Mouse (Mus musculus): ENCODE data around the gene Lgi4.
A peak's percentile ranks its signal among the peaks of the same experiment; 100 is the strongest.

The Lgi4 gene

DNA sequence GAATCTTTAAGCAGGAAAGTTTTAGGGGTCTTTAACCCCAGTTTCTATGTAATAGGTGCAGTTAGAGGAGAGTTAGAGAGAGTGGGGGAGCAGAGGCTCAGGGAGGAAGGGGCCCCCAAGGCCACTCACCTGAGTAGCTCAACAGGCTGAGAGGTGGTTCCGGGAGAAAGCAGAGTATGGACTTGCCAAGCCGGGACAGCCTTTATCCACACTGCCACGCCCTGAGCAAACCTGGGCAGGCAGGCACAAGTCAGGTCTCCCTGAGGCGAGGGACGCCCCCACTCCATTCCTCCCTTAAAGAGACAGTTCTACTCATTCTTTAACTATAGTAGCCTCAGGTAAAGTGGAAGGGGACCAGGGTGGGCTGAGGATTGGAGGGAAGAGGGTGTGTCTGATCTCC is 17.4 kb downstream of the Lgi4 start, which contains the start of gene Fxyd3:
TSS of gene Fxyd3 (minus strand) at position 213 of the 400 bp plus-strand sequence.
- no peak for DNase-seq (ENCODE audit: inconsistent ontology term)

DNA sequence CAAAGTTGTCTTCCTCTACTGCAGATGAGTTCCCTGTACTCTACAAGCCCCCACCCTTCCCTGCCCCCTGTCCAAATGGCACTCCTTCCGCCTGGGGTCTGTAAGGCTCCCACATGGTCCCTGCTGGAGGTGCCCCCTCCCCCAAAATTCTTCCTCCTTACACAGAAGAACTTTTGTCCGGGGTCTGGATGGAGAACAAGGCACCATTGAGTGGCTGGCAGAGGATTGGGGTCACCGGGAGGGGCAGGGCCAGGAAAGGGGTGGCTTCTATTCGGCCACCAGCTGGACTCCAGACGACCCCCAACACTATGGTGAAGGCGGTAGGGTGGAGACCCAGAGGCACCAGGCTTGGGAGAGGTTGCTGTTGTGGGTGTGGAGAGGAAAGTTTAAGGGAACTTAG is 18.3 kb downstream of the Lgi4 start:
- DNase-seq (ENCODE audit: inconsistent ontology term) = peak; percentile 49

DNA sequence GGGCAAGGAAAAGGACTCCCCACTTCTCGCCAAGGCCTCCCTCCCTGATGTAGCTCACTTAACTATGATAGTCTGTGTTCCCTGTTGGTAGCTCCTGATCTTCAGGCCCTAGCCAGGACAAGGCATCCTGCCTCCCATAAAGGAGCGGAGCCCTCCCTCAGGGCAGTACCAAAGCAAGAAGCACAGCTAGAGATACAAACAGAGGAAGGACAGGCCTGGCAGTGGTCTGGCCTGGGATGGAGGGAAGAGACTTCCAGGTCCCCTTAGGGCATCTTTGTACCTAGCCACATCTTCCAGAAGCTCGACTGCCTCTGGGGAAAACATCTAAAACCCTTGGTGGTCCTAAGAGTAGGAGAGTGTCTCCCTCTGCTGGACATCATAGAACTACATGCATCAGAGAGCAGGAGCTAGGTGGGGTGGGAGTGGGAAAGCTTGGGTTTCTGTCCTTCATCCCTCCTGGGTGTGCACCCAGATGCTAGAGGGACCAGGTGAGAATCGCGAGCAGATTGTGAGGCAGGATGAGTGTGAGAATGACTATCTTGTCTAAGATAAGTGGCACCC is 18.8 kb downstream of the Lgi4 start:
- peak; percentile 51 for DNase-seq (ENCODE audit: inconsistent ontology term)

DNA sequence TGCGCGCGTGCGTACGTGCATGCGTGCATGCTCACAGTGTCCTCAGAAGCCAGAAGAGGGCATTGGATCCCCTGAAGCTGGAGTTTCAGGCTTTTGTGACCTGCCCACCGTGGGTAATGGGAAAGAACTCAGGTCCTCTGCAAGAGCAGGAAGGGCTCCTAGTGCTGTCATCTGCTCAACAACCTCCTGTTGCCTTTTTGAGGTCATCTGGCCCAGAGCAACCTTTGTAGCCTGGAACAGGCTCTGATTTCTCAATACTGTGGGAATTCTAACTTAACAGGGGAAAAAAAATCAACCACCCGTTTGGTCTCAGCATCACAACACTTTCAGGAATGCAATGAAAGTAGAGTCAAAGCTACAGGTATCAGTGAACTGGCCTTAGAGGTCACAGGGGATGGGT is 20.5 kb downstream of the Lgi4 start:
- DNase-seq (ENCODE audit: inconsistent ontology term) = no peak

DNA sequence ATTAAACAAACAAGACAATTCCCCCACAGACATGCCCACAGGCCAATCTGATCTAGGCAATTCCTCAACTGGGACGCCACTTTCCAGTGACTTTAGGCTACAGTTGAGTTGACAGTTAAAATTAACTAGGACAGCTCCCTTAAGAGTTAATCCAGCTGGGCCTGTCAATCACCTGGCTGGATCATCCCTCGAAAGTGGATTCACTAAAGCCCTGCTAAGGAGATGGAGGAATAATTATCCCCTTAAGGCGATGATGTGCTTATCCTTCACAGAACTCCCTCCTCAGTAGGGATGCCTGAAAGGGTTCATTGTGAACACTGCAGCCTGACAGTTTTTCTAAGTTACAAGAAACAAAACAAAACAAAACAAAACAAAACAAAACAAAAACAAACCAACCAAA is 21.5 kb downstream of the Lgi4 start:
- no peak for DNase-seq (ENCODE audit: inconsistent ontology term)

DNA sequence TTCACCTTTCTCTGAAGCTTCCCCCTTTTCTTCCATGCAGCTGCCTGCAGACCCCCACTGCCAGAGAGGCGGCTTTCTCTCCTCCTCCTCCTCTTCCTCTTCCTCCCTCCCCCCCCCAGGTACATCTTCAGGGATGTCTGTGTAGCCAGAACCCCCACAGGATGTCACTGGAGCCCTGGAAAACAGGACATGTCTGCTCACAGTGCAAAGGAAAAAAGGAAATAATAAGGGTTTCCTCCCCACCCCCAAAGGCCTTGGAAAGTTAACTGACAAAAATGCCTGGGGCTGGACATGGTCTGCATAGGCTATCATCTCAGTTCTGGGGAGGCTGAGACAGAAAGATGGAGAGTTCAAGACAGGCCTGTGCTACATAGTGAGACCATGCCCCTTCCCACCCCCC is 22.0 kb downstream of the Lgi4 start:
- DNase-seq (ENCODE audit: inconsistent ontology term) = no peak

DNA sequence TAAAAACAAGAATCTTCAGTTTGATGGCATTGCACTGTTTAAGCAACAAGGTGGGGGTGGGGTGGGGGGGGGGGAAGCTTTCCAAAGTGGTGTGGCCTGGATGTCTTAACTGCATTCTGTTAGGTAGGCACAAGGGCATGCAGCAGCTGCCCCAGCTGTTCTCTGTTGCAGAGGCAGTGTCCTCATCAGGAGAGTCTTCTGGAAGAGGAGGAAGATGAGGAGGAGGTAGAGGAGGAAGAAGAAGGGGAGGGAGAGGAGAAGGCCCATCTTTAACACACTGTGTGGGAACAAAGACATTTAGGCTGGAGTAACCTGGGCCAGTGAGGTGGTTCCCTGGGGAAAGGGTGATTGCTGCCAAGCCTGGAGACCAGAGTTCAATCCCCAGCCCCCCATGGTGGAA is 23.0 kb downstream of the Lgi4 start:
- DNase-seq (ENCODE audit: inconsistent ontology term) = no peak

DNA sequence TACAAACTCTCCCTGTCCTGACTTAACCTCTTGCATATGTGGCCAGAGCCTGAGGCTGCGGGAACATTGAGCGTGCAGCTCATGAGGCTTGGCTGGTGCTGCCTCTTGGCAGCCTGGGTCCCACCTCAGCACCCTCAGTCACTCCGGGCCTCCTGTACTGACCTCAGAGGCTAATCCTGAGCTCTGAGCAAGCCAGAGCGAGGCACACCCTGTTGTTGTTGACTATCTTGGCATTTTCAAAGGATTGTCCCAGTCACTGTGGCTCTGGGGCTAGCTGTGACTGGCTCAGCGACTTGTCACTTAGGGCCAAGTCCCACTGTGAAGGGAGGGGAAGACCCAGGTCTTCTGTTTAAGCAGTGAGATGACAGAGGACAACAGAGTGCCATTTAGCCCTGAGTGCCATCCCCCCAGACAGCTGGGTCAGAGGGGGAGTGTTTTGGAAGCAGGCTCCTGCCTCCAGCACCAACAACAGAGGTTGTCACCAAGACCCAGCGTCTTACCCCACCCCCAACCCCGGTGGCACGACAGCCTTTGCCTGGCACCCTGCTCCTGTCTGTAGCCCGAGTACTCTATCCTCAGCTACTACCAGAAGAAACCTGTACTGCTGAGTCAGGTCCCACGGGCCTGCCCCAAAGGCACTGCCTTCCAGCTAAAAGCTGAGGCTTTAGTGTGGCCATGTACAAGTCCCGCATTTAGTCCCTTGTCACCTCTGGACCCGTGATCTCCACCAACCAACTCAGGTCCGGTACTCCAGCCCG is 23.9 kb downstream of the Lgi4 start:
- DNase-seq (ENCODE audit: inconsistent ontology term) = peak; percentile 68

DNA sequence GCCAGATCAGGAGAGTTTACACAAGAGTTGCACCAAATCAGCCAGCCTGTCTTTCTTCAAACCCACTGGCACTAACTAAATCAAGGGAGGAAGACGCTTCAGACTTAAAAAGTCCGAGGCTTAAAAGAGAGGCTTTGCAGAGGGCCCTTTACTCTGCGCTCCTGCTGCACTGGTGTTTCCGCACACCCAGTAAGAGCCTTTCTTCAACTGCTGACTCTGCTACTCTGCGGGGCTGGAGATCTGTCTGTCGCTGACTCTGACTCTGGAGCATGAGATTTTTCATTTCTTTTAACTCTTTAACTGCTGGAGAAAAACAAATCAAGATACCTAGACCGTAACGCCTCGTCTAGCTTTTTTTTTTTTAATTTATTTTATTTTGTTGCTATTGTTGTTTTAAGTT is 25.0 kb downstream of the Lgi4 start:
- DNase-seq (ENCODE audit: inconsistent ontology term) = no peak

DNA sequence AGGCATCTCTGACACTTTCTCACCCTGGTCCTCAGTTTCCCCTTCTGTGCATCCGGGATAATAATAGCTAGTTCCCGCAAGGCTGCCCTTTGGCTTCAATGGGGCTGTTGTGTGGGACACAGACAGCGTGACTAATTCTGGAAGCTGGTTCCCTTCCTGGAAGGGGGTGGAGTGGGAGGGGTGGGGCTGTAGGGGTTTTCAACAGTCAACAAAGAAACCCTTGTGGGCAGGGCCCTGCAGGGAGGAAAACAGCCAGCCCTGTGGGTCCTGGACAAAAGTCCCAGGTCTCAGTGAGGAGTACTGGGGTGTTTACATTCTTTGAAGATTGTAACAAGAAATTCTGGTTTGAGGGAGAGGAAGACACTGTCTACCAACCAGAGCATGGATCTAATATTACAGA is 26.0 kb downstream of the Lgi4 start:
- DNase-seq (ENCODE audit: inconsistent ontology term) = peak; percentile 93

DNA sequence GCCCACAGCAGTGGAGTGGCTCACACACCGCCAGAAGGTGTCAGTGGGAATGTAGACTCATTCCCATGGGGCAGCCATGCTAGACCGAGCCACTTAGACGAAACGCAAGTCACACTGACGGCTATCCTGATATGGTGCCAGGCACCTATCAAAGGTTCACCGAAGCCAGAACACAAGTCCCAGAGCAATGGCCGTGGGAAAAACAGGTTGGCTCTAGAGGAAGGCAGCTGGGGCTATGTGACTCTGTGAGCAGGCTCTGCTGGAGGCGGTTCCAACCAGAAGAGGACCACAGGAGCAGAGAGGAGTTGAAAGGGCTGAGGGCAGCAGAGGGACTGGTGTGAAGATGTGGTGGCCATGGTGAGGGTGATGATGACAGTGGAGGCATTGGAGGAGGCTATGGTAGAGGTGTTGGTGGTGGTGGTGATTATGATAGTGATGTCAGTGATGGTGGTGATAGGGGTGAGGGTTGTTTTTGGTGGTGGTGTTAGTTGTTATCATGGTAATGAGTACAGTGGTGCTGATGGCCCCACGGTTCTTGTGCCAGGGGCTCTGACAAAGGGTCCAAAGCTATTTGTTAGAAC is 27.1 kb downstream of the Lgi4 start:
- DNase-seq (ENCODE audit: inconsistent ontology term) = no peak

DNA sequence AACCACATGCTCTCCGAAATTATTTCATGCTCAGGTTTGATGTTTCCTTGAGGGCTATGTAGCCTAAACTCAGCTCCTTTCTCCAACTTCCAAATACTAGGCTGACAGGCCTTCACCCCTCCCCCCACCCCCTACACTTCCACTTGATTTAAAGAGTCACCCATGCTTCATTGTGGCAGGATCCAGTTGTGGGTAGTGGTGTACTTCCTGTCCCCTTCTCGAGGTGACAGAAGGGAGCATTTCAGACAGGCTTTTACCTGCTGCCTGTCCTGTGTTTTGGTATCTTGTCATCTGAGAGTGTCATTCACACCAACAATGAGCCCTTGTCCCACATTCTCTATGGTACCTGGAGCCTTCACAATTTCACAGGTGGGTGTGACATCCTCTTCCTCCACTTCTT is 28.1 kb downstream of the Lgi4 start:
- DNase-seq (ENCODE audit: inconsistent ontology term) = no peak

DNA sequence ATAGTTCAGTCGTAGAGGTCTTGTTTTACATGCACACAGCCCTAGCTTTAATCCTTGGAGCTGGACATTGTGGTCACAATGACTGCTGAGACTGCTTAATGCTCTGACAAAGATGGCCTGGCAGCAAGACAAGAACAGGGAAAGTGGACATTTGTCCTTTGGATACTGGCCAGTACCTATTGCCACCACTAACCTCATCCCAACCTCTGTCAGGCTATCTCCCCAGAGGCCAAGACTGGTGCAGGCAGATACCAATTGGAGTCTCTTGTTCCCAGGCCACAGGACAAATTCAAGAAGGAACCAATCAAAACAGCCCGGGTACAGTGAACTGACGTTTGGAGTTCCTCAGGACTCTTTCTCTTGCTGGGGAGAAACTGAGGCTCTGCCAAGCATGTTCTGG is 29.1 kb downstream of the Lgi4 start:
- no peak for DNase-seq (ENCODE audit: inconsistent ontology term)

DNA sequence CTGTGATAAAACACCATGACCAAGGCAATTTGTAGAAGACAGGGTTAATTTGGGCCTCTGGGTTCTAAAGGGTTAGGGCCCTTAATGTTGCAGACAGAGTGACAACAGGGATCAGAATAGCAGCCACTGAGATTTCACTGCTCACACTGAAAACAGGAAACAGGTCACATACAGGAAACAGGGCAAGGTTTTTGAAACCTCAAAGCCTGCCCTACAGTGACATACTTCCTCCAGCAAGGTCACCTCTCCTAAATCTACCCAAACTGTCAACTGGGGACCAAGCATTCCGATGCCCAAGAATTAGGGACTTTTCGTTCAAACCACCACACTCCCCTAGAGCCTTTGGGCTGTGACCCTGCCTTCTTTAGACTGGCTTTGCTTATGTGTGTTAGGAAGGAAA is 30.6 kb downstream of the Lgi4 start:
- no peak for DNase-seq (ENCODE audit: inconsistent ontology term)

DNA sequence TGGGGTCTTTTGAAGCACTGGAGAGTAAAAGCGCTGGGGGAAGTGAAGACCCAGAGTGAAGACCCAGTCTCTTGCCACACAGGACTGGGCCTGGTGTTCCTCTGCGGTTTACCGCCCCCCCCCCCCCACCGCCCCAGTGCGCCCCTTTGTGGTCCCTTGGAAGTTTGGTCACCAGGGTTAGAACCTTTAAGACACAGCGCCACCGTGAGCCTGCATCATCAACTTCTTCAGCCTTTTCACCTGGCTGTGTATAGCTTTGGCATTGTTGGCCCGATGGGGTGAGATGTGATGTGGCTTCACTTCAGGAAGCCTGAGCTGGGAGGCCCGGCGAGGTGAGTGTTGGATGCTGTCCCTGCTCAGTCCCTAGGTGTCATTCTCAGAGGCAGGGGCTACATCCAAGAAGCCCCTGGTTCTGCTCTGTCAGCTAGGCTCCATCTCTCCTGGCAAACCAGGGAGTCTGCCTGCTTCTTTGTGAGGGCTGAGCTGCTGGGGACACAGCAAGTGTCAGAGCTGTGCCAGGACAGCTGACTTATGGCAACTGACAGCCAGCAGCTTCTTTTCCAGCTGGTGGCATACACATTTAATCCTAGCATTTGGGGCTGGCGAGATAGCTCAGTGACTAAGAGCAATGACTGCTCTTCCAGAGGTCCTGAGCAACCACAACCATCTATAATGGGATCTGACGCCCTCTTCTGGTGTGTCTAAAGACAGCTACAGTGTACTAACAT is 35.8 kb downstream of the Lgi4 start:
- no peak for DNase-seq (ENCODE audit: inconsistent ontology term)

DNA sequence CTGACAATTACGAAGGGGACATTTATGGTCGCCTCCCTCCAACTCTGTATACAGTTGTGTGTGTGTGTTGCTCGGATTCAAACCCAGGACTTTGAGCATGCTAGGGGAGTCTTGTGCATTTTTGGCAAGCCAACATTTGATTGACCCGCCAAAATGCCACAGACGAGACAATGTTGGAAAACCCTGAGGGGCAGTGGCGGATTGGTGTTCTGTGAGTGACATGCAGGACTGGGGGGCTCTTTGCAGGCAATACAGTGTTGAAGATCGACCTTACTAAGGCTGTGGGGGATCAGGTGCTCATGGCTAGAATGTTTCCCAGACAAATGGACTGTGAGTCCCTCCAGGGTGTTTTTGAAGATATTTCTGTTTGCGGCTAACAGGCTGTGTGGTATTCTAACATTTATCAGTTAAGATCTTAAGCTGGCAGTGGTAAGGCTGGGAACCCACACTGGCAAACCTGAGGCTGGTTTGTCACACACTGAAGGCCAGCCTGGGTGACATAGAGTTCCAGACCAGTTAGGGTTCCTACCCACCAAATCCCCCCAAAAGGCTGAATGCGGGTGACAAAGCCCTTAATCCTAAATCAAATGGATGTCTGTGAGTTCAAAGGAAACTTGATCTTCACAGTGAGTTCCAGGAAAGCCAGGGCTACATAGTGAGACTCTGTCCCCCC is 37.9 kb downstream of the Lgi4 start:
- no peak for DNase-seq (ENCODE audit: inconsistent ontology term)

DNA sequence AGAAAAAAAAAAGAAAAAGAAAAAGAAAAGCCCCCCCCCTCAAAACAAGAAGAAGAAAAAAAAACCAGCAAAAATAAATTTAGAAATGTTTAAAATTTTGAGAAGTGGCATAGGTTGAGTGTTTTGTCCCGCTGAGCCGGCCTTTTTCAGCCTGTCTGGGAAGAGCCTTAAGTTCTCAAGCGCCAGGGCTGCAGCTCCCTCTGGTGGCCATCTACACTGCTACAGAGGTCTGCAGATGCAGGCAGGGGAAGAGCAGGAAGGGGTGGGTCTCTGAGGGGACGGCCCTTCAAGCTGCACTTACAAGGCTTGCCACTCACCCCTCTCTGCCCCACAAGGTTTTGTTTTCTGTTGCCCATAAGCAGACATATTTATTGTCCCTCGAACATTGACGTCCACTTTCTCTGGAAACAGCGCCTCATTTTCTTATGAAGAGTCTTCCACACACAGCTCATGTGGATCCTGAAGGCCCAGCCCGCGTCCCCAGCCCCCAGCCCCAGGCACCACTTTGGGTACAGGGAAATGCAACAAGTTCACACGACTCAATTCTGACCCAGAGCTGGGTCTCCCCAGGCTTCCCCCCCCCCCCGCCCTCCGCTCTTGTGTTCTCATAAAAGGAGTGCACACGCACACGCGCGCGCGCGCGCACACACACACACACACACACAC is 38.6 kb downstream of the Lgi4 start:
- peak; percentile 85 for DNase-seq (ENCODE audit: inconsistent ontology term)

DNA sequence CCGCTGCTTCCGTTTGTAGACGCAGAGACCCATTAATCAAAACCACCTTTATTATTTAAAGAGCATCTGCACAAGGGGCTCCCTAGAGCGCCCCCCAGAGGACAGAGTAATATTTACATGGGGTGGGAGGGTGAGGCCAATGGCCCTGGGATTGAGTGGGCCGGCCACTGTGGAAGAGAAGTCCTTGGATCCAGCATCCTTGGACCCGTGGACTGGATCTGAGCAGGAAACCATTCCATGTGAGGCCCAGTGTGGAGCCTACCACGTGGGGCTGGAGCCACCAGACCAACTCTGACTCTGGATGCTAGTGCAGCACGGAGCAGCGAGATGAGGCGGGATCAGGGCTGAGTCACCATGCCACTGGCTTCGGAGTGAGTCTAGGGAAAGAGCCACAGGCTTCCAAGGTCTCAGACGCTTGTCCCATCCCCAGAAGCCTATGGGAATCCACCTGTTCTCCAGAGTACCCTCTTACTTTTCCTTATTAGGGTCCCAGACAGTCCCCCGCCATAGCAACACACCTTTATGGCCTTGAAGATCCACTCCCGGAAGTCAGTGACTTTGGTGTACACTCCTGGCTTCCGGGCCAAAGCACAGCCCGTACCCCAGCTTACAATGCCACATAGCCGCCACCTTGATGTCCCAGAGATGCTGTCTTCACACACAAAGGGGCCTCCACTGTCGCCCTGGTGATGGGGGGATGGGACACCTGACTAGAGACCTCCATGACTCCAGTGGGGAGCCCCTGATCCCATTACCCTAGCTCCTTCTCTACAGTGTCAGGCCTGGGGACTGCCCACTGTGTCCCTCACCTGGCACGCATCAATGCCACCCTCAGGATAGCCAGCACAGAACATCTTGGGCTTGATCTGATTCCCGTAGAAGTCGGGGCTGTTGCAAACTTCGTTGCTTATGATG is 39.8 kb downstream of the Lgi4 start:
- DNase-seq (ENCODE audit: inconsistent ontology term) = no peak

DNA sequence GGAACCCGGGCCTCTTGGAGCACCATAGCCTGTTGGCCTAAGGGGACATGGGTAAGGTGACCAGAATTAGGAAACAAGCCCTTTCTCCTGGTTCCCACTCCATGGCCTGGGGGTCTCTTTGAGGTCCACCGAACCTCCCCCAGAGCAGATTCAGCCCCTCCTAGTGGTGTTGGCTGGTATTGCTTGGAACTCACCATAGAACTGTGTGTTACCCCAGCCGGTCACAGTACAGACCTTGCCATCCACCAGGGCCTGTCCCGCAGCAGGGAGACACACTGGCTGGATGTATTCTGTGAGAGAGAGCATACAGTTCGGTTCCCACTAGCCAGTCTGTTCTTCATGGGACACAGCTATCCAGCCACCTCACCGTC is 40.5 kb downstream of the Lgi4 start:
- DNase-seq (ENCODE audit: inconsistent ontology term) = no peak

DNA sequence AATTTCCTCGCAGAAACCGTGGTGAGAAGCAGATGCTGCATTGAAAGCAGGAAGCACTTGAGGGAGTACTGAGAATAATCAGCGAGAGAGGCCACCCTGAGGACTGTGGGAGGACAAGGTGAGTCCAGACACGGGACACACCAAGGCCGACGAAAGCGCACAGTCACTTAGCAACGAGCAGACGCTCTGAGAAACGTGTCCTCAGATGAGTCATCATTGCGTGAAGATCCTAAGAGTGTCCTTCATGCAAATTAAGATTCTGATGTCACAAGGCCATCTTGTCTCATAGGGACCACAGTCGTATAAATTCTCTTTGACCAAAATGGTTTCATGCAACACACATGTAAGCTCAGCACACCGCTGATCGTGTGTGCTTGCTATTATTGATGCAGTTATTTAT is 41.6 kb downstream of the Lgi4 start:
- DNase-seq (ENCODE audit: inconsistent ontology term) = no peak
